Mouse (Mus musculus): Measurements from ENCODE around the gene Epop. TPM values are rescaled to one million over a fixed set of nuclear protein-coding genes. Genes with fewer than 3 reads are reported as not detected.
"Not testable (repeated sequence)": the region's sequence is repeated elsewhere in the genome, so short reads cannot be mapped to it uniquely, and the experiment has no call there.

The Epop gene
- polyA plus RNA-seq, 1 experiment from 2014 or later, result 2.8 TPM

GRCm38 (mm10) chr11:97657967-97658366 is 28.5 kb upstream of the Epop start:
- WGBS, result 85% methylated on average over 6 of the region's 6 CpGs
- H3K9ac ChIP-seq (replicated peaks; ENCODE audit: low read length); DNase-seq; H3K36me3 ChIP-seq (ENCODE audit: control insufficient read depth, insufficient read depth, low read length); H3K27ac ChIP-seq (replicated peaks; ENCODE audit: low read depth, low read length); ATAC-seq (ENCODE audit: low FRiP score, low TSS enrichment); H3K4me2 ChIP-seq (ENCODE audit: low read length); H3K9me3 ChIP-seq (ENCODE audit: control insufficient read depth, low read length); H3K4me3 ChIP-seq (replicated peaks; ENCODE audit: low read depth, low read length): not testable (repeated sequence)
- Histone ChIP-seq H3K4me1 (ENCODE audit: control insufficient read depth, insufficient read depth, low read length) (peaks cover 26% of the 10 kb centered on the region), H3K27me3 (ENCODE audit: control insufficient read depth, insufficient read depth, low read length) (peaks cover 18% of the 10 kb centered on the region)

GRCm38 (mm10) chr11:97657184-97657945 is 27.9 kb upstream of the Epop start:
- ATAC-seq (ENCODE audit: low FRiP score, low TSS enrichment), result no peak
- H3K4me3 ChIP-seq (replicated peaks; ENCODE audit: low read depth, low read length), result no peak overlapping the region
- 47% methylated on average over 6 of the region's 6 CpGs for WGBS

GRCm38 (mm10) chr11:97656269-97656971 is 26.9 kb upstream of the Epop start:
- no peak overlapping the region for H3K4me2 ChIP-seq (ENCODE audit: low read length)
- no peak overlapping the region for H3K4me3 ChIP-seq (replicated peaks; ENCODE audit: low read depth, low read length)
- H3K4me1 ChIP-seq (ENCODE audit: control insufficient read depth, insufficient read depth, low read length), result peaks cover 12% of the 10 kb centered on the region
- WGBS, result 74% methylated on average over 14 of the region's 14 CpGs
- H3K9ac ChIP-seq (replicated peaks; ENCODE audit: low read length), result no peak overlapping the region
- H3K27ac ChIP-seq (replicated peaks; ENCODE audit: low read depth, low read length), result no peak overlapping the region
- DNase-seq (no peak), ATAC-seq (ENCODE audit: low FRiP score, low TSS enrichment) (no peak)
- no peaks in the 10 kb centered on the region for H3K36me3 ChIP-seq (ENCODE audit: control insufficient read depth, insufficient read depth, low read length)
- peaks cover 8% of the 10 kb centered on the region for H3K27me3 ChIP-seq (ENCODE audit: control insufficient read depth, insufficient read depth, low read length)
- H3K9me3 ChIP-seq (ENCODE audit: control insufficient read depth, low read length), result no peaks in the 10 kb centered on the region

More at GRCm38 (mm10) chr11:97657184-97657945, 27.9 kb upstream of the Epop start:
- no peaks in the 10 kb centered on the region for H3K9me3 ChIP-seq (ENCODE audit: control insufficient read depth, low read length)
- H3K27me3 ChIP-seq (ENCODE audit: control insufficient read depth, insufficient read depth, low read length), result peaks cover 17% of the 10 kb centered on the region
- H3K4me2 ChIP-seq (ENCODE audit: low read length), result no peak overlapping the region
- no peak overlapping the region for H3K9ac ChIP-seq (replicated peaks; ENCODE audit: low read length)
- H3K4me1 ChIP-seq (ENCODE audit: control insufficient read depth, insufficient read depth, low read length), result peaks cover 22% of the 10 kb centered on the region
- H3K27ac ChIP-seq (replicated peaks; ENCODE audit: low read depth, low read length), result no peak overlapping the region
- DNase-seq, result no peak
- no peaks in the 10 kb centered on the region for H3K36me3 ChIP-seq (ENCODE audit: control insufficient read depth, insufficient read depth, low read length)

GRCm38 (mm10) chr11:97654210-97654609 is 24.7 kb upstream of the Epop start:
- DNase-seq, result no peak
- Histone ChIP-seq H3K9me3 (ENCODE audit: control insufficient read depth, low read length) (no peaks in the 10 kb centered on the region), H3K27me3 (ENCODE audit: control insufficient read depth, insufficient read depth, low read length) (no peaks in the 10 kb centered on the region), H3K27ac (replicated peaks; ENCODE audit: low read depth, low read length) (no peak overlapping the region), H3K9ac (replicated peaks; ENCODE audit: low read length) (no peak overlapping the region), H3K36me3 (ENCODE audit: control insufficient read depth, insufficient read depth, low read length) (no peaks in the 10 kb centered on the region), H3K4me1 (ENCODE audit: control insufficient read depth, insufficient read depth, low read length) (no peaks in the 10 kb centered on the region), H3K4me3 (replicated peaks; ENCODE audit: low read depth, low read length) (no peak overlapping the region), H3K4me2 (ENCODE audit: low read length) (no peak overlapping the region)
- 90% methylated on average over 2 of the region's 2 CpGs for WGBS
- no peak for ATAC-seq (ENCODE audit: low FRiP score, low TSS enrichment)

GRCm38 (mm10) chr11:97653376-97653775 is 23.9 kb upstream of the Epop start:
- ATAC-seq (ENCODE audit: low FRiP score, low TSS enrichment); H3K36me3 ChIP-seq (ENCODE audit: control insufficient read depth, insufficient read depth, low read length): not testable (repeated sequence)

GRCm38 (mm10) chr11:97650341-97650740 is 20.8 kb upstream of the Epop start:
- no peaks in the 10 kb centered on the region for H3K36me3 ChIP-seq (ENCODE audit: control insufficient read depth, insufficient read depth, low read length)
- ATAC-seq (ENCODE audit: low FRiP score, low TSS enrichment), result no peak
- H3K27ac ChIP-seq (replicated peaks; ENCODE audit: low read depth, low read length), result no peak overlapping the region
- H3K4me1 ChIP-seq (ENCODE audit: control insufficient read depth, insufficient read depth, low read length), result no peaks in the 10 kb centered on the region
- no peaks in the 10 kb centered on the region for H3K9me3 ChIP-seq (ENCODE audit: control insufficient read depth, low read length)
- H3K4me3 ChIP-seq (replicated peaks; ENCODE audit: low read depth, low read length), result no peak overlapping the region
- no peak for DNase-seq
- 60% methylated on average over 5 of the region's 5 CpGs for WGBS
- no peak overlapping the region for H3K9ac ChIP-seq (replicated peaks; ENCODE audit: low read length)
- no peak overlapping the region for H3K4me2 ChIP-seq (ENCODE audit: low read length)
- H3K27me3 ChIP-seq (ENCODE audit: control insufficient read depth, insufficient read depth, low read length), result no peaks in the 10 kb centered on the region

More at GRCm38 (mm10) chr11:97653376-97653775, 23.9 kb upstream of the Epop start:
- not testable (repeated sequence) for H3K27me3 ChIP-seq (ENCODE audit: control insufficient read depth, insufficient read depth, low read length); H3K27ac ChIP-seq (replicated peaks; ENCODE audit: low read depth, low read length); H3K4me3 ChIP-seq (replicated peaks; ENCODE audit: low read depth, low read length); DNase-seq; H3K9ac ChIP-seq (replicated peaks; ENCODE audit: low read length); H3K9me3 ChIP-seq (ENCODE audit: control insufficient read depth, low read length); H3K4me2 ChIP-seq (ENCODE audit: low read length); H3K4me1 ChIP-seq (ENCODE audit: control insufficient read depth, insufficient read depth, low read length)
- 95% methylated on average over 11 of the region's 11 CpGs for WGBS

GRCm38 (mm10) chr11:97648541-97648940 is 19.0 kb upstream of the Epop start:
- not testable (repeated sequence) for H3K4me3 ChIP-seq (replicated peaks; ENCODE audit: low read depth, low read length); H3K36me3 ChIP-seq (ENCODE audit: control insufficient read depth, insufficient read depth, low read length); H3K27me3 ChIP-seq (ENCODE audit: control insufficient read depth, insufficient read depth, low read length); H3K9me3 ChIP-seq (ENCODE audit: control insufficient read depth, low read length); H3K9ac ChIP-seq (replicated peaks; ENCODE audit: low read length); DNase-seq; ATAC-seq (ENCODE audit: low FRiP score, low TSS enrichment); H3K4me1 ChIP-seq (ENCODE audit: control insufficient read depth, insufficient read depth, low read length); H3K27ac ChIP-seq (replicated peaks; ENCODE audit: low read depth, low read length); H3K4me2 ChIP-seq (ENCODE audit: low read length)
- WGBS, result 93% methylated on average over 3 of the region's 4 CpGs

- WGBS, result 4% methylated on average over 6 of the region's 6 CpGs
- H3K9me3 ChIP-seq (ENCODE audit: control insufficient read depth, low read length), result no peaks in the 10 kb centered on the region
Measured at GRCm38 (mm10) chr11:97644834-97645233, 15.3 kb upstream of the Epop start.

More at GRCm38 (mm10) chr11:97644834-97645233, 15.3 kb upstream of the Epop start:
- H3K4me3 ChIP-seq (replicated peaks; ENCODE audit: low read depth, low read length), result no peak overlapping the region
- H3K36me3 ChIP-seq (ENCODE audit: control insufficient read depth, insufficient read depth, low read length), result no peaks in the 10 kb centered on the region
- DNase-seq (peak; percentile 73), ATAC-seq (ENCODE audit: low FRiP score, low TSS enrichment) (no peak)
- no peak overlapping the region for H3K27ac ChIP-seq (replicated peaks; ENCODE audit: low read depth, low read length)
- no peak overlapping the region for H3K9ac ChIP-seq (replicated peaks; ENCODE audit: low read length)
- H3K4me1 ChIP-seq (ENCODE audit: control insufficient read depth, insufficient read depth, low read length), result no peaks in the 10 kb centered on the region
- H3K27me3 ChIP-seq (ENCODE audit: control insufficient read depth, insufficient read depth, low read length), result no peaks in the 10 kb centered on the region
- no peak overlapping the region for H3K4me2 ChIP-seq (ENCODE audit: low read length)

Measured in midbrain, embryonic 14.5 days (tissue).